Mouse (Mus musculus): ENCODE results near the gene Qpct. TPM values are rescaled to one million over a fixed set of nuclear protein-coding genes. Genes with fewer than 3 reads are reported as not detected.

Qpct gene
- total RNA-seq, 2 experiments from 2014 or later: 0.21 to 1.1 TPM

Other genes with a start within 250 kb of the Qpct start
- 20.3 and 21.0 TPM in 2 replicates for gene Heatr5b, start 216.5 kb upstream of the Qpct start, total RNA-seq (2014; fragmentation: Nextera tagmentation)
- 16.0 and 19.7 TPM in 2 replicates for gene Heatr5b, start 216.5 kb upstream of the Qpct start, total RNA-seq (2017)
- gene Gpatch11, start 216.3 kb upstream of the Qpct start, total RNA-seq (2014; fragmentation: Nextera tagmentation): 11.1 and 12.5 TPM in 2 replicates
- gene Gpatch11, start 216.3 kb upstream of the Qpct start, total RNA-seq (2017): 17.7 and 25.9 TPM in 2 replicates
- gene Eif2ak2, start 169.3 kb upstream of the Qpct start, total RNA-seq (2014; fragmentation: Nextera tagmentation): 22.9 and 31.6 TPM in 2 replicates
- gene Eif2ak2, start 169.3 kb upstream of the Qpct start, total RNA-seq (2017): 33.2 and 44.3 TPM in 2 replicates
- not detected in 2 replicates for gene Sult6b1, start 144.9 kb upstream of the Qpct start, total RNA-seq (2014; fragmentation: Nextera tagmentation)
- not detected in 2 replicates for gene Sult6b1, start 144.9 kb upstream of the Qpct start, total RNA-seq (2017)
- 31.0 and 34.8 TPM in 2 replicates for gene Cebpzos, start 135.4 kb upstream of the Qpct start, total RNA-seq (2014; fragmentation: Nextera tagmentation)
- 53.7 and 66.1 TPM in 2 replicates for gene Cebpzos, start 135.4 kb upstream of the Qpct start, total RNA-seq (2017)
- gene Cebpz, start 114.8 kb upstream of the Qpct start, total RNA-seq (2014; fragmentation: Nextera tagmentation): 61.6 and 62.4 TPM in 2 replicates
- 124 and 206 TPM in 2 replicates for gene Cebpz, start 114.8 kb upstream of the Qpct start, total RNA-seq (2017)
- gene Ndufaf7, start 114.8 kb upstream of the Qpct start, total RNA-seq (2014; fragmentation: Nextera tagmentation): 47.9 and 49.7 TPM in 2 replicates
- gene Ndufaf7, start 114.8 kb upstream of the Qpct start, total RNA-seq (2017): 25.9 and 34.5 TPM in 2 replicates
- 44.2 and 52.7 TPM in 2 replicates for gene Prkd3, start 31.1 kb upstream of the Qpct start, total RNA-seq (2014; fragmentation: Nextera tagmentation)
- gene Prkd3, start 31.1 kb upstream of the Qpct start, total RNA-seq (2017): 49.8 and 51.1 TPM in 2 replicates

Measured in granulocyte monocyte progenitor cell, adult 5-6 weeks (primary cell).